Mouse (Mus musculus) heart, adult 2 months (tissue): ENCODE results near the gene Zfp981. TPM values are rescaled to one million over a fixed set of nuclear protein-coding genes. Genes with fewer than 3 reads are reported as not detected.
"Not testable (repeated sequence)": the region's sequence is repeated elsewhere in the genome, so short reads cannot be mapped to it uniquely, and the experiment has no call there.

ENCODE experiments used
- DNase-seq, 2 experiments: peaks; one replicate each; pipeline ENCODE4 v3.0.0; 2021
- H3K27ac ChIP-seq: fragments of 200-600 bp; 2 replicates; pipeline ENCODE4 v1.8.1; 2022
- H3K27me3 ChIP-seq: fragments of 200-500 bp; 2 replicates; pipeline ENCODE4 v1.6.1; 2012; ENCODE audit warnings: mild to moderate bottlenecking, low read length, inconsistent platforms, mixed read lengths; ENCODE audit not compliant: control insufficient read depth, insufficient read depth
- H3K36me3 ChIP-seq: fragments of 200-500 bp; 2 replicates; pipeline ENCODE4 v1.6.1; 2012; ENCODE audit warnings: low read length, inconsistent platforms; ENCODE audit not compliant: control insufficient read depth, insufficient read depth
- H3K4me1 ChIP-seq: fragments of 200-500 bp; 2 replicates; pipeline ENCODE4 v1.6.1; 2011; ENCODE audit warnings: low read length; ENCODE audit not compliant: control insufficient read depth, insufficient read depth
- H3K4me3 ChIP-seq: fragments of 200-600 bp; 2 replicates; pipeline ENCODE4 v1.8.1; 2022
- H3K79me2 ChIP-seq: fragments of 200-500 bp; replicated peaks from 2 replicates; pipeline ENCODE4 v1.6.1; 2012; ENCODE audit warnings: mild to moderate bottlenecking, inconsistent platforms, low read length, moderate library complexity, mixed read lengths; ENCODE audit not compliant: control insufficient read depth, insufficient read depth
- H3K9ac ChIP-seq: fragments of 200-500 bp; 2 replicates; pipeline ENCODE4 v1.6.1; 2012; ENCODE audit warnings: low read depth, mild to moderate bottlenecking, control low read depth, inconsistent platforms, low read length, mixed read lengths
- CTCF ChIP-seq: fragments of 200-600 bp; IDR thresholded peaks from 2 replicates; pipeline ENCODE4 v1.8.1; 2022; ENCODE audit warnings: antibody characterized with exemption, mild to moderate bottlenecking, moderate library complexity
- WGBS: fragments of 180-500 bp; shearing (Covaris S2); methylation state at CpG from one replicate; pipeline ENCODE4 v1.1.7; 2018; 5-methylcytosine and 5-hydroxymethylcytosine counted together
- intact Hi-C: fragments of 180-260 bp; cut with DNase I; formaldehyde crosslinking; loops from one replicate; pipeline ENCODE4 v1.15.1; 2025
- polyA plus RNA-seq: library from polyadenylated mRNA; depleted of rRNA; stranded (reverse); fragments of >200 nt; gene quantifications from 2 replicates; pipeline ENCODE4 v1.2.3, GENCODE M21; 2012
- total RNA-seq, 2 experiments: library from RNA; stranded (reverse); gene quantifications; 2 replicates each; pipeline ENCODE4 v1.2.3; 2021

The Zfp981 gene
- total and polyA plus RNA-seq, 3 experiments, result 0.04 to 0.55 (median 0.48) TPM

GRCm38 (mm10) chr4:146480376-146481096, 21.3 kb upstream of the Zfp981 start:
- intact Hi-C loops, H3K9ac ChIP-seq, DNase-seq, H3K27ac ChIP-seq, H3K4me3 ChIP-seq, H3K27me3 ChIP-seq, H3K4me1 ChIP-seq, H3K36me3 ChIP-seq, H3K79me2 ChIP-seq: not testable (repeated sequence)
- 58% methylated on average over 6 of the region's 6 CpGs for WGBS

GRCm38 (mm10) chr4:146482546-146482945, 19.3 kb upstream of the Zfp981 start:
- H3K4me3 ChIP-seq, H3K4me1 ChIP-seq, H3K36me3 ChIP-seq, intact Hi-C loops, DNase-seq, H3K9ac ChIP-seq, H3K27me3 ChIP-seq, H3K79me2 ChIP-seq, H3K27ac ChIP-seq: not testable (repeated sequence)
- 79% methylated on average over 10 of the region's 10 CpGs for WGBS

GRCm38 (mm10) chr4:146483571-146484280, 18.1 kb upstream of the Zfp981 start:
- H3K9ac ChIP-seq, intact Hi-C loops, H3K4me3 ChIP-seq, H3K36me3 ChIP-seq, H3K27me3 ChIP-seq, H3K27ac ChIP-seq, H3K79me2 ChIP-seq, H3K4me1 ChIP-seq: not testable (repeated sequence)
- TF ChIP-seq CTCF, result peak; percentile 27
- DNase-seq, result peak in 1 of 2 experiments; percentile 35
- WGBS, result 64% methylated on average over 13 of the region's 13 CpGs

DNA sequence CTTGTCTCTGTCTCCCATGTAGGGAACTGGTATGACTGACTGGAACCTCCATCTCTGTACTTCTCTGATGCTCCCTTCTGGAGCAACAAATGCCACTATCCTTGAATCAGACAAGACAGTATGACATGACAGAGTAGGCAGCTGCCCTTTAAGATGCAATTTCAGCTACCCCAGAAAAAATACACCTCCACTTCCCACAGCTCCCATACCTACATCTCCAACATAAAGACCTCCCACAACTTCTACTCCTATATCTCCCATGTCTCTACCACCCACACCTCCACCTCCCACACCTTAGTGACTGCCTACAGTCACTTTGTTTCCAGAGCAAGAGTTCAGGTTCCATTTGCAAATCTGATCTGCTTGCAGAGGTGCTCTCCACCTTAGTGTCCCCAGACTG, 17.2 kb upstream of the Zfp981 start:
- H3K27me3 ChIP-seq, H3K9ac ChIP-seq, H3K27ac ChIP-seq, intact Hi-C loops, H3K36me3 ChIP-seq, H3K4me1 ChIP-seq, DNase-seq, H3K79me2 ChIP-seq, H3K4me3 ChIP-seq: not testable (repeated sequence)

- H3K4me1 ChIP-seq, DNase-seq, intact Hi-C loops, H3K79me2 ChIP-seq, H3K9ac ChIP-seq, H3K36me3 ChIP-seq, H3K27ac ChIP-seq, H3K4me3 ChIP-seq, H3K27me3 ChIP-seq: not testable (repeated sequence)
- 56% methylated on average over 6 of the region's 6 CpGs for WGBS
These were observed 16.5 kb upstream of the Zfp981 start for GRCm38 (mm10) chr4:146485183-146485939.

DNA sequence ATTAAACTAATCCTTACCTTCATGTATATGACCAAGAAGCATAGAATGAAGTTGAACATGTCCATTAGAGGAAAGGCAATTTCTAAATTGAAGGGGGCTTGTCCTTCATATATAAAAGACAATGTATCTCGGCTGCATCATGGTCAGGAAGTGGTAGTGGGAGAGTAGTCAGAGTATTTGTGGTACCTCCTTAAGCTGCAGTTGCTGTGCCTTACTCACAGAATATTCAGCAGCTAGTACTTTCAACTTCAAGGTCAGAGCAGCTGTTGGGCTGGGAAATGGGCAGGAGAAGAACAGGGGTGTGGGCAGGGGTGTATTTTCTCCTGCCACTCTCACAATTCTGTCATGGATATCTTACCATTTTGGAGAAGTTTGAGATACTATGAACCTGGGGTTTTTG, 15.1 kb upstream of the Zfp981 start:
- whole genome bisulfite sequencing, result 49% methylated on average over 1 of the region's 1 CpGs
- intact Hi-C loops, H3K79me2 ChIP-seq: not testable (repeated sequence)

DNA sequence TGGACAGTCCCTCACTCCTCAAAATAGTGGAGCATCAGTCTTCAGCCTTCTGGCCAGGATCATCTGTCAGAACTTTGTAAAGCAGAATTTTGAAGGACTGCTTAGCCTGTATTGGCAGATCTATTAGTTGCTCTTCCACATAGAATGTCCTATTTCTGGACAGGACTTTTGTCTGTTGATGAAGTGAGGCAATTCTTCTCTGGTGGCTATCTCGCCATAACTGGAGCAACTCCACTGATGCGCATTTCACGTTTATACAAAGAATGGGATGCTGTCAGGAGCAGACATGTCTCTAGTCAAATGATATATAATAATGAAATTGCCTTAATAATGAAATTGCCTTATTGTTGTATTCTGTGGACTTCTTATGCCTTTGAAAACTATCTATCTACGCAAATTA, 12.6 kb upstream of the Zfp981 start:
- H3K4me3 ChIP-seq, intact Hi-C loops, H3K4me1 ChIP-seq, H3K9ac ChIP-seq, H3K27me3 ChIP-seq, DNase-seq, H3K79me2 ChIP-seq, H3K27ac ChIP-seq, H3K36me3 ChIP-seq: not testable (repeated sequence)
- WGBS, result 67% methylated on average over 4 of the region's 4 CpGs

More for the DNA sequence above, 15.1 kb upstream of the Zfp981 start:
- not testable (repeated sequence) for H3K9ac ChIP-seq, H3K4me1 ChIP-seq, DNase-seq, H3K27me3 ChIP-seq, H3K4me3 ChIP-seq, H3K36me3 ChIP-seq, H3K27ac ChIP-seq

DNA sequence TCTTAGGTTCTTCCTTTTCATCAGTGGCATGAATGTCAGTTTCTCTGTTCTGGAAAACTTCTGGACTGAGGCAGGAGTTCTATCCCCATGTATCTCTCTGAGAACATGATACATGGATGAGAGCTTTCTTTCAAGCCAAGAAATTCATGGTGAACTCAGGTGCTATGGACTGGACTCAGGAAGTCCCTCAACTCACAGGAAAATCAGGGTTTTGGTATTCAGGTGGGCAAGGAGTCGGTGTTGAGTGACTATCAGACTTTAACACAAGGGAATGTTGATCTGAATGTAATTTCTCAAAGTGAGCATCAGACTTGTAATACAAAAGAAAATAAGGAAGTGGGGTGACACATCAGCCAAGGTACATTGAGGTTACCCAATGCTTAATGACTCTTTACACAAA, 9.8 kb upstream of the Zfp981 start:
- not testable (repeated sequence) for H3K4me1 ChIP-seq, H3K79me2 ChIP-seq, H3K9ac ChIP-seq, DNase-seq, H3K27me3 ChIP-seq, H3K27ac ChIP-seq, H3K36me3 ChIP-seq, H3K4me3 ChIP-seq
- 67% methylated on average over 1 of the region's 1 CpGs for WGBS
- intact Hi-C loops, result loop anchor here (5.0 kb wide), 1 partner anchor 745 kb away; no protein-coding TSS in a partner anchor
